Mouse (Mus musculus) liver, embryonic 14.5 days (tissue): Measurements from ENCODE around the gene Srgap2. TPM values are rescaled to one million over a fixed set of nuclear protein-coding genes. Genes with fewer than 3 reads are reported as not detected.
"Not testable (repeated sequence)": the region's sequence is repeated elsewhere in the genome, so short reads cannot be mapped to it uniquely, and the experiment has no call there.

Experiments used
- ATAC-seq: fragments of 200-750 bp; cut with Nextera tagmentation; 2 replicates; pipeline ENCODE4 v1.8.0; 2017; ENCODE audit warnings: moderate number of reproducible peaks, mild to moderate bottlenecking, moderate library complexity; ENCODE audit not compliant: insufficient read depth
- DNase-seq, 3 experiments: peaks; one replicate each; pipeline ENCODE4 v3.0.0-alpha.2; 2012 to 2013; ENCODE audit warnings: low read depth in 3 of 3, low spot score in 3 of 3
- H3K27ac ChIP-seq: fragments of 300-500 bp; sonication (generic); 2 replicates; pipeline ENCODE4 v1.5.1; 2014; ENCODE audit warnings: moderate library complexity, mild to moderate bottlenecking, control low read depth, inconsistent platforms
- H3K27me3 ChIP-seq: fragments of 300-500 bp; sonication (generic); 2 replicates; pipeline ENCODE4 v1.6.1; 2014; ENCODE audit warnings: mild to moderate bottlenecking, low read length, moderate library complexity; ENCODE audit not compliant: control insufficient read depth, insufficient read depth
- H3K36me3 ChIP-seq: fragments of 300-500 bp; sonication (generic); replicated peaks from 2 replicates; pipeline ENCODE4 v1.6.1; 2014; ENCODE audit warnings: low read depth; ENCODE audit not compliant: control insufficient read depth, insufficient read depth
- H3K4me1 ChIP-seq, 2 experiments: fragments of 200-500 bp in 1 of 2; fragments of 300-500 bp in 1 of 2; sonication (generic) in 1 of 2; replicated peaks; 2 replicates each; pipeline ENCODE4 v1.6.1; 2012 to 2014; ENCODE audit warnings: antibody characterized with exemption in 1 of 2, inconsistent platforms in 1 of 2, low read length in 1 of 2; ENCODE audit not compliant: control insufficient read depth in 2 of 2, insufficient read depth in 2 of 2
- H3K4me2 ChIP-seq: fragments of 300-500 bp; sonication (generic); 2 replicates; pipeline ENCODE4 v1.6.1; 2014; ENCODE audit warnings: low read depth, mild to moderate bottlenecking, control low read depth, moderate library complexity
- H3K4me3 ChIP-seq, 2 experiments: fragments of 200-500 bp in 1 of 2; fragments of 300-500 bp in 1 of 2; sonication (generic) in 1 of 2; 2 replicates each; pipeline ENCODE4 v1.5.1; 2012 to 2014; ENCODE audit warnings: low read depth in 2 of 2, low read length in 2 of 2, mild to moderate bottlenecking in 2 of 2, control low read depth in 1 of 2, inconsistent platforms in 1 of 2, moderate library complexity in 1 of 2; ENCODE audit not compliant: insufficient read depth in 1 of 2
- H3K9ac ChIP-seq: fragments of 300-500 bp; sonication (generic); replicated peaks from 2 replicates; pipeline ENCODE4 v1.6.1; 2014; ENCODE audit warnings: mild to moderate bottlenecking, control low read depth, moderate library complexity
- H3K9me3 ChIP-seq: fragments of 300-500 bp; sonication (generic); 2 replicates; pipeline ENCODE4 v1.6.1; 2016; ENCODE audit warnings: low read length, mixed read lengths; ENCODE audit not compliant: control insufficient read depth
- CTCF ChIP-seq: IDR thresholded peaks from 2 replicates; pipeline ENCODE4 v1.5.1; 2016; ENCODE audit warnings: antibody characterized with exemption, low read depth, control low read depth
- EP300 ChIP-seq: IDR thresholded peaks from 2 replicates; pipeline ENCODE4 v1.6.1; 2016; ENCODE audit warnings: antibody characterized with exemption, low read depth
- WGBS: fragments of 180-500 bp; shearing (Covaris S2); extraction: QIAGEN DNeasy Blood & Tissue Kit; methylation state at CpG from one replicate; pipeline ENCODE4 v1.1.7; 2014; ENCODE audit not compliant: insufficient replicate concordance; 5-methylcytosine and 5-hydroxymethylcytosine counted together
- polyA plus RNA-seq, 2 experiments: library from polyadenylated mRNA; depleted of rRNA in 1 of 2; stranded (reverse) in 1 of 2; unstranded in 1 of 2; fragments of >200 nt; fragmentation: Nextera tagmentation in 1 of 2; extraction: Ambion mirVana in 1 of 2; gene quantifications; 2 replicates each; pipeline versions ENCODE4 v1.2.1 to v1.2.3; 2012 to 2014

Srgap2 gene
- polyA plus RNA-seq, 2 experiments = 3.9 to 4.9 TPM

DNA sequence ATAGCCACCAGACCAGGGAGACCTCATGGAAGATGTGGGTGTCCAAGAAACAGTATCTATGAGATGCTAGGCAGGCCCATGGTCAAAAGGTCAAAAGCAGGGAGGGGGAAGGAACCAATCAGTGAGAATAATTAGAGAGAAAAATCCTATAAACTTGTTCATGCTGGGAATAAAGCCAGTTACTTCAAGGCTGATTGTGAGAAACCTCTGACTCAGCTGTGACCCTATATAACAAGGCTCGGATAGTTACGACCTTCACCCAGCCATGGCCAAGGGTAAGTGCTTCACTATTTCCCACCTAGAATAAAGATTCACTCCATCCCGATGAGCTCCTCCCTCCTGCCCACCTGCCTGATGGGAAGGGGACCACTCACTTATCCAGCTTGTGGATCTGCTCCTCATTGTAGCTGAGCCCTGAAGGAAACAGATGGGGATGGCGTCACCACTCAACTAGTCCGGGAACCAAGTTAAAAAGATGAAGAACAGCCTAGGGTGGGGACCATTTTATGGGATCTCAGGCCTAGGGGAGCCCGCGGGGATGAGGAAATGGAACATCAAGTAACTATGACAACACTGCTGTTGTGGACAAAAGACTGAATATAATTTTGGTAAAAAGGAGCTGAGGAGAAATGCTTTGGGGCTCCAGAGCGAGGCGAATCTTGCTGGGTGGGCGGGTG is 267.4 kb downstream of the Srgap2 start:
- Histone ChIP-seq H3K27me3 (no peaks in the 10 kb centered on the region), H3K4me3 (no peak overlapping the region), H3K36me3 (no peaks in the 10 kb centered on the region), H3K27ac (no peak overlapping the region), H3K4me2 (no peak overlapping the region), H3K4me1 (no peaks in the 10 kb centered on the region), H3K9me3 (no peaks in the 10 kb centered on the region), H3K9ac (no peak overlapping the region)
- 50% methylated on average over 10 of the region's 10 CpGs for WGBS
- DNase-seq (no peak), ATAC-seq (no peak)
- TF ChIP-seq CTCF (no peak), EP300 (no peak)

DNA sequence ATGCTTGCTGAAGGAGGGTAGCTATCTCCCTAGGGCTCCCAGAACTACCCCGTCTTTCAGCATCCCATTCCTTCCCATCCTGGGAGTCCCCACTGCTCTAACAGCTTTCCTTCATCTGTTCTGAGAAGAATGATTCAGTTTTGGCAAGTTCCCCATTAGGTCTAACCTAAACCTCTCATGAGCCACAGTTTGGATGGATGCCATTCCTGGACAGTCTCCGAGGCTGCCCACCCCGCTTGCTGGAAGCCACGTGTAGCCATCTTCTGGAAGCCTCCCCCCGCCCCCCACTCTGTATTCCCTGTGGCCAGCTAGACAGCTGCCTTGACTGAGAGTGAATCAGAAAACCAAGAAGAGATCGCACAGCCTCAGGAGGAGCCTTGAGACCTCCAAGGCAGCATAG is 269.9 kb downstream of the Srgap2 start:
- no peak for DNase-seq
- no peak for TF ChIP-seq CTCF
- TF ChIP-seq EP300 = no peak

GRCm38 (mm10) chr1:131252516-131253250 is 274.5 kb downstream of the Srgap2 start:
- WGBS = 49% methylated on average over 7 of the region's 7 CpGs
- H3K4me2 ChIP-seq, H3K36me3 ChIP-seq, H3K9me3 ChIP-seq, H3K9ac ChIP-seq, ATAC-seq, H3K4me1 ChIP-seq, DNase-seq, H3K4me3 ChIP-seq, H3K27me3 ChIP-seq, H3K27ac ChIP-seq: not testable (repeated sequence)

More for the DNA sequence above, 269.9 kb downstream of the Srgap2 start:
- H3K36me3 ChIP-seq = no peaks in the 10 kb centered on the region
- H3K27me3 ChIP-seq = no peaks in the 10 kb centered on the region
- H3K9me3 ChIP-seq = no peaks in the 10 kb centered on the region
- ATAC-seq = no peak
- no peak overlapping the region for H3K9ac ChIP-seq
- no peak overlapping the region for H3K4me3 ChIP-seq
- H3K27ac ChIP-seq = no peak overlapping the region
- 67% methylated on average over 6 of the region's 6 CpGs for WGBS
- H3K4me2 ChIP-seq = no peak overlapping the region
- no peaks in the 10 kb centered on the region for H3K4me1 ChIP-seq

GRCm38 (mm10) chr1:131246433-131247395 is 280.4 kb downstream of the Srgap2 start:
- H3K4me1 ChIP-seq = peaks cover 0 to 3% of the 10 kb centered on the region in 2 experiments; a peak in 1 of 4 replicates
- DNase-seq (peak in 1 of 3 experiments; percentile 5), ATAC-seq (no peak)
- no peak overlapping the region for H3K9ac ChIP-seq
- H3K27me3 ChIP-seq = peaks cover 31% of the 10 kb centered on the region
- 5% methylated on average over 7 of the region's 7 CpGs for WGBS
- no peak overlapping the region for H3K27ac ChIP-seq
- no peaks in the 10 kb centered on the region for H3K36me3 ChIP-seq
- H3K9me3 ChIP-seq = no peaks in the 10 kb centered on the region
- H3K4me3 ChIP-seq = no peak overlapping the region
- peak overlapping the region; percentile 63 for H3K4me2 ChIP-seq
- TF ChIP-seq EP300 (no peak), CTCF (peak; percentile 46; the same call in 1 of the 2 replicates)
